Mouse (Mus musculus): ENCODE measurements around the gene 9430097D07Rik. TPM values are rescaled to one million over a fixed set of nuclear protein-coding genes. Genes with fewer than 3 reads are reported as not detected.
A peak's percentile ranks its signal among the peaks of the same experiment; 100 is the strongest.

Gene 9430097D07Rik
- total RNA-seq, 1 experiment = 0.71 TPM

GRCm38 (mm10) chr2:32535501-32535991, 39.9 kb downstream of the 9430097D07Rik start:
- no peak for TF ChIP-seq MAFK (IDR thresholded peaks at IDR 0.05; ENCODE audit: insufficient read depth, low read depth, low read length)
- TF ChIP-seq HCFC1 (IDR thresholded peaks at IDR 0.05; ENCODE audit: borderline replicate concordance, insufficient read depth, low read length) = no peak
- no peak for TF ChIP-seq CHD2 (IDR thresholded peaks at IDR 0.05; ENCODE audit: low read depth, low read length)
- no peak for TF ChIP-seq ZNF384 (IDR thresholded peaks at IDR 0.05; ENCODE audit: low read depth, low read length)
- no peak for TF ChIP-seq ZC3H11A (IDR thresholded peaks at IDR 0.05; ENCODE audit: borderline replicate concordance, low read depth, low read length)
- Histone ChIP-seq H3K36me3 (ENCODE audit: control insufficient read depth, insufficient read depth, low read length, poor library complexity, severe bottlenecking) (peaks cover 2% of the 10 kb centered on the region; the same call in 1 of the 2 replicates), H3K4me1 (ENCODE audit: control insufficient read depth in 2 of 2, insufficient read depth in 2 of 2, low read length in 2 of 2, poor library complexity in 1 of 2) (peaks cover 5 to 27% of the 10 kb centered on the region in 2 experiments; a peak in 2 of 4 replicates), H3K9ac (ENCODE audit: insufficient read depth, low read depth, low read length, poor library complexity, severe bottlenecking) (peak overlapping the region; percentile 89), H3K4me3 (ENCODE audit: insufficient read depth in 1 of 2, low read depth in 1 of 2, low read length in 2 of 2, poor library complexity in 1 of 2, severe bottlenecking in 1 of 2) (peak overlapping the region; percentile 92 to 97), H3K27ac (ENCODE audit: insufficient read depth, low read depth, low read length, poor library complexity, severe bottlenecking) (peak overlapping the region; percentile 29; the same call in 1 of the 2 replicates), H3K9me3 (ENCODE audit: control insufficient read depth, insufficient read depth, low read depth, low read length) (no peaks in the 10 kb centered on the region)
- no peak for DNase-seq (ENCODE audit: low read depth, low spot score)
- in situ Hi-C loops (cut with MboI; ENCODE audit: low sequenced_read_pairs in 2 of 2, unreplicated experiment in 2 of 2) = no loop called here

- 0 out of 2 replicates have a peak, but pooled peaks have one; percentile 40 for TF ChIP-seq HCFC1 (IDR thresholded peaks at IDR 0.05; ENCODE audit: borderline replicate concordance, insufficient read depth, low read length)
- TF ChIP-seq ZC3H11A (IDR thresholded peaks at IDR 0.05; ENCODE audit: borderline replicate concordance, low read depth, low read length) = no peak
- in situ Hi-C loops (cut with MboI; ENCODE audit: low sequenced_read_pairs in 2 of 2, unreplicated experiment in 2 of 2) = no loop called here
- peak within 1 kb of the TSS; percentile 92 to 97 for H3K4me3 ChIP-seq (ENCODE audit: insufficient read depth in 1 of 2, low read depth in 1 of 2, low read length in 2 of 2, poor library complexity in 1 of 2, severe bottlenecking in 1 of 2)
- peaks cover 5 to 26% of the 10 kb centered on the region in 2 experiments; a peak in 2 of 4 replicates for H3K4me1 ChIP-seq (ENCODE audit: control insufficient read depth in 2 of 2, insufficient read depth in 2 of 2, low read length in 2 of 2, poor library complexity in 1 of 2)
- H3K9me3 ChIP-seq (ENCODE audit: control insufficient read depth, insufficient read depth, low read depth, low read length) = no peaks in the 10 kb centered on the region
- peak within 1 kb of the TSS; percentile 74 for H3K27ac ChIP-seq (ENCODE audit: insufficient read depth, low read depth, low read length, poor library complexity, severe bottlenecking)
- peak within 1 kb of the TSS; percentile 89 for H3K9ac ChIP-seq (ENCODE audit: insufficient read depth, low read depth, low read length, poor library complexity, severe bottlenecking)
- H3K36me3 ChIP-seq (ENCODE audit: control insufficient read depth, insufficient read depth, low read length, poor library complexity, severe bottlenecking) = peaks cover 2% of the 10 kb centered on the region; the same call in 1 of the 2 replicates
- peak; percentile 92 for DNase-seq (ENCODE audit: low read depth, low spot score)
Measured at GRCm38 (mm10) chr2:32534733-32535471, 40.6 kb downstream of the 9430097D07Rik start, which contains the start of gene Fam102a. Fam102a (plus strand) TSS chr2:32535332.

- DNase-seq (ENCODE audit: low read depth, low spot score) = no peak
- Histone ChIP-seq H3K9ac (ENCODE audit: insufficient read depth, low read depth, low read length, poor library complexity, severe bottlenecking) (peak overlapping the region; percentile 74; the same call in 1 of the 2 replicates), H3K27ac (ENCODE audit: insufficient read depth, low read depth, low read length, poor library complexity, severe bottlenecking) (peak overlapping the region; percentile 74; the same call in 1 of the 2 replicates), H3K4me3 (ENCODE audit: insufficient read depth in 1 of 2, low read depth in 1 of 2, low read length in 2 of 2, poor library complexity in 1 of 2, severe bottlenecking in 1 of 2) (peak overlapping the region; percentile 71), H3K36me3 (ENCODE audit: control insufficient read depth, insufficient read depth, low read length, poor library complexity, severe bottlenecking) (no peaks in the 10 kb centered on the region; the same call in 1 of the 2 replicates), H3K9me3 (ENCODE audit: control insufficient read depth, insufficient read depth, low read depth, low read length) (no peaks in the 10 kb centered on the region), H3K4me1 (ENCODE audit: control insufficient read depth in 2 of 2, insufficient read depth in 2 of 2, low read length in 2 of 2, poor library complexity in 1 of 2) (peaks cover 5 to 21% of the 10 kb centered on the region in 2 experiments; a peak in 2 of 4 replicates)
- TF ChIP-seq HCFC1 (IDR thresholded peaks at IDR 0.05; ENCODE audit: borderline replicate concordance, insufficient read depth, low read length) = no peak
- TF ChIP-seq ZNF384 (IDR thresholded peaks at IDR 0.05; ENCODE audit: low read depth, low read length) = no peak
- TF ChIP-seq ZC3H11A (IDR thresholded peaks at IDR 0.05; ENCODE audit: borderline replicate concordance, low read depth, low read length) = no peak
- no peak for TF ChIP-seq CHD2 (IDR thresholded peaks at IDR 0.05; ENCODE audit: low read depth, low read length)
- no peak for TF ChIP-seq MAFK (IDR thresholded peaks at IDR 0.05; ENCODE audit: insufficient read depth, low read depth, low read length)
- in situ Hi-C loops (cut with MboI; ENCODE audit: low sequenced_read_pairs in 2 of 2, unreplicated experiment in 2 of 2) = no loop called here
Measured at GRCm38 (mm10) chr2:32534061-32534732, 41.3 kb downstream of the 9430097D07Rik start.

GRCm38 (mm10) chr2:32533163-32533562, 42.3 kb downstream of the 9430097D07Rik start:
- H3K9me3 ChIP-seq (ENCODE audit: control insufficient read depth, insufficient read depth, low read depth, low read length) = no peaks in the 10 kb centered on the region
- no peak overlapping the region for H3K9ac ChIP-seq (ENCODE audit: insufficient read depth, low read depth, low read length, poor library complexity, severe bottlenecking)
- H3K36me3 ChIP-seq (ENCODE audit: control insufficient read depth, insufficient read depth, low read length, poor library complexity, severe bottlenecking) = no peaks in the 10 kb centered on the region
- H3K4me3 ChIP-seq (ENCODE audit: insufficient read depth in 1 of 2, low read depth in 1 of 2, low read length in 2 of 2, poor library complexity in 1 of 2, severe bottlenecking in 1 of 2) = no peak overlapping the region
- in situ Hi-C loops (cut with MboI; ENCODE audit: low sequenced_read_pairs in 2 of 2, unreplicated experiment in 2 of 2) = no loop called here
- no peak overlapping the region for H3K27ac ChIP-seq (ENCODE audit: insufficient read depth, low read depth, low read length, poor library complexity, severe bottlenecking)
- no peak for DNase-seq (ENCODE audit: low read depth, low spot score)
- TF ChIP-seq HCFC1 (IDR thresholded peaks at IDR 0.05; ENCODE audit: borderline replicate concordance, insufficient read depth, low read length) (no peak), MAFK (IDR thresholded peaks at IDR 0.05; ENCODE audit: insufficient read depth, low read depth, low read length) (no peak)
- peaks cover 3 to 12% of the 10 kb centered on the region in 2 experiments; a peak in 2 of 4 replicates for H3K4me1 ChIP-seq (ENCODE audit: control insufficient read depth in 2 of 2, insufficient read depth in 2 of 2, low read length in 2 of 2, poor library complexity in 1 of 2)
